Mouse (Mus musculus) heart, adult 2 months (tissue): Measurements from ENCODE around the gene Atxn10. TPM values are rescaled to one million over a fixed set of nuclear protein-coding genes. Genes with fewer than 3 reads are reported as not detected.

Source experiments
- DNase-seq, 2 experiments: peaks; one replicate each; pipeline ENCODE4 v3.0.0; 2021
- H3K27ac ChIP-seq: fragments of 200-600 bp; 2 replicates; pipeline ENCODE4 v1.8.1; 2022
- H3K27me3 ChIP-seq: fragments of 200-500 bp; 2 replicates; pipeline ENCODE4 v1.6.1; 2012; ENCODE audit warnings: mild to moderate bottlenecking, low read length, inconsistent platforms, mixed read lengths; ENCODE audit not compliant: control insufficient read depth, insufficient read depth
- H3K36me3 ChIP-seq: fragments of 200-500 bp; 2 replicates; pipeline ENCODE4 v1.6.1; 2012; ENCODE audit warnings: low read length, inconsistent platforms; ENCODE audit not compliant: control insufficient read depth, insufficient read depth
- H3K4me1 ChIP-seq: fragments of 200-500 bp; 2 replicates; pipeline ENCODE4 v1.6.1; 2011; ENCODE audit warnings: low read length; ENCODE audit not compliant: control insufficient read depth, insufficient read depth
- H3K4me3 ChIP-seq: fragments of 200-600 bp; 2 replicates; pipeline ENCODE4 v1.8.1; 2022
- H3K79me2 ChIP-seq: fragments of 200-500 bp; replicated peaks from 2 replicates; pipeline ENCODE4 v1.6.1; 2012; ENCODE audit warnings: mild to moderate bottlenecking, inconsistent platforms, low read length, moderate library complexity, mixed read lengths; ENCODE audit not compliant: control insufficient read depth, insufficient read depth
- H3K9ac ChIP-seq: fragments of 200-500 bp; 2 replicates; pipeline ENCODE4 v1.6.1; 2012; ENCODE audit warnings: low read depth, mild to moderate bottlenecking, control low read depth, inconsistent platforms, low read length, mixed read lengths
- CTCF ChIP-seq: fragments of 200-600 bp; IDR thresholded peaks from 2 replicates; pipeline ENCODE4 v1.8.1; 2022; ENCODE audit warnings: antibody characterized with exemption, mild to moderate bottlenecking, moderate library complexity
- EP300 ChIP-seq: fragments of 200-500 bp; IDR thresholded peaks from 2 replicates; pipeline ENCODE4 v1.6.1; 2011; ENCODE audit warnings: low read depth, low read length, control low read depth; ENCODE audit not compliant: insufficient read depth
- POLR2A ChIP-seq: fragments of 200-500 bp; IDR thresholded peaks from 2 replicates; pipeline ENCODE4 v1.6.1; 2011; ENCODE audit warnings: mild to moderate bottlenecking, low read depth, low read length, control low read depth; ENCODE audit not compliant: insufficient read depth
- WGBS: fragments of 180-500 bp; shearing (Covaris S2); methylation state at CpG from one replicate; pipeline ENCODE4 v1.1.7; 2018; 5-methylcytosine and 5-hydroxymethylcytosine counted together
- intact Hi-C: fragments of 180-260 bp; cut with DNase I; formaldehyde crosslinking; loops from one replicate; pipeline ENCODE4 v1.15.1; 2025
- polyA plus RNA-seq: library from polyadenylated mRNA; depleted of rRNA; stranded (reverse); fragments of >200 nt; gene quantifications from 2 replicates; pipeline ENCODE4 v1.2.3, GENCODE M21; 2012
- total RNA-seq, 2 experiments: library from RNA; stranded (reverse); gene quantifications; 2 replicates each; pipeline ENCODE4 v1.2.3; 2021

Gene Atxn10
- total and polyA plus RNA-seq, 3 experiments = 52.9 to 82.6 (median 71.7) TPM

DNA sequence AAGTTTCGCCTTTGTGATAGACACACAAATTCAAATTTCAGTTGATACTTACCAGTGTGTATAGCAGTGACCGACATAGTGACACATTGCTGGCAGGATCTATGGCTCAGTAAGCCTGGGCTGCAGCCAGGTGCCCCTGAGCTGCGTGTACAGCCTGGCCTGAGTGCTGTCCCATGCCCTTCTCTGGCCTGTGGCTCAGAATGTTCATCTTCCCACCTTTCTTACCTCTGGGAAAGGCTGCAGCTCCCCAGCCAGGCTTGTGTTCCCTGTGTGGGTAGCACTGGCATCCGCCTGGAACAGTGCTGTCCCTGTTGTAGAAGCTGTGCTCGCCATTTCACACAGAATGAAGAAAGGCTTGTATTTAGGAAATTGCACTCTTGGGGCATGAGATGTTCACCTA lies 72.7 kb downstream of the Atxn10 start:
- 0 out of 2 replicates have a peak, but pooled peaks cover 2% of the 10 kb centered on the region for H3K36me3 ChIP-seq
- no peak overlapping the region for H3K4me3 ChIP-seq
- intact Hi-C loops = no loop called here
- H3K27me3 ChIP-seq = no peaks in the 10 kb centered on the region
- no peak for DNase-seq
- H3K27ac ChIP-seq = no peak overlapping the region
- 74% methylated on average over 5 of the region's 5 CpGs for whole genome bisulfite sequencing
- no peak overlapping the region for H3K9ac ChIP-seq
- peaks cover 4% of the 10 kb centered on the region; the same call in 1 of the 2 replicates for H3K4me1 ChIP-seq
- H3K79me2 ChIP-seq = no peaks in the 10 kb centered on the region
- TF ChIP-seq POLR2A = no peak
- no peak for TF ChIP-seq EP300
- no peak for TF ChIP-seq CTCF

- peaks cover 2% of the 10 kb centered on the region; the same call in 1 of the 2 replicates for H3K36me3 ChIP-seq
- H3K27ac ChIP-seq = no peak overlapping the region
- peaks cover 4% of the 10 kb centered on the region; the same call in 1 of the 2 replicates for H3K4me1 ChIP-seq
- H3K27me3 ChIP-seq = no peaks in the 10 kb centered on the region
- 71% methylated on average over 8 of the region's 8 CpGs for WGBS
- no peak overlapping the region for H3K9ac ChIP-seq
- H3K4me3 ChIP-seq = no peak overlapping the region
- no peaks in the 10 kb centered on the region for H3K79me2 ChIP-seq
- DNase-seq = no peak
- intact Hi-C loops = no loop called here
- TF ChIP-seq POLR2A (no peak), CTCF (no peak), EP300 (no peak)
Observed at GRCm38 (mm10) chr15:85409245-85409783, 73.3 kb downstream of the Atxn10 start.

DNA sequence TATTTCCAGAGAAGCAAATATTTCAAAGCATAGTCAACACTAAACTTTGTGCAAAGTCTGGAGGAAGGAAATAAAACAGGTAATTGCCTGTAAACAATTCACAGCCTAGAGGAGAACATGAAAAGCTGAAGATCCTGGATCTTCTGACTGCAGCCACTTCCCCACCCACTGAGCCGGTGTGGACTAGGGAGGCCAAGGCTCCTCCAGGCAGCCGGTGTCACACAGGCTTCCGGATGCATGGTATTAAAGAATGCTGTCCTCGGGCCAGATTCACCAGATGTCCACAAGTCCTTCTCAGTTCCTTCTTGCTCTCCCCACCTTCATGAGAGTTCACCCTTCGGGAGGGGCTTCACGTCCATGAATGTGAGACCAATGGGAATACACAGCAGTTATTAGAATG lies 73.8 kb downstream of the Atxn10 start:
- WGBS = 69% methylated on average over 6 of the region's 6 CpGs
- no peak for DNase-seq
- H3K79me2 ChIP-seq = no peaks in the 10 kb centered on the region

DNA sequence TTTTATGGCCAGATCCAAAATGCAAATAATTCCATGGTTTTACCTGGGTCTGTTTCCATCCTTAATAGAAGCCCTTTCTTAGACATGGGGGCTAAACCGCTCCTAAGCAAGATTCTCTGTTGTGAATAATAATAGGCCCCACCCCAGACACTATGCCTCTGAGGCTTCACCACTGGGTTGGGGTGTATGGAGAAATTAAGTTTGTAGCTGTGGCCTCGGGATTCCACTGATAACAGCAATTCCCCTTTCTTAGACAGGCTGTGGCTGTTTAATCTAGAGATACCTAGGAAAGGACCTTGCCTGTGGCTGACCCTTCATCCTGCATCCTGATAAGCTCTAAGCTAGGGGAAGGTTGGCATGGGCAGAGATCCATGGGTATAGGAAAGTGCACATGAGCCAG lies 78.6 kb downstream of the Atxn10 start:
- Histone ChIP-seq H3K27me3 (no peaks in the 10 kb centered on the region), H3K4me1 (no peaks in the 10 kb centered on the region; the same call in 1 of the 2 replicates), H3K79me2 (no peaks in the 10 kb centered on the region), H3K4me3 (no peak overlapping the region), H3K27ac (no peak overlapping the region), H3K36me3 (no peaks in the 10 kb centered on the region; the same call in 1 of the 2 replicates), H3K9ac (no peak overlapping the region)
- DNase-seq = no peak
- WGBS = 74% methylated on average over 2 of the region's 2 CpGs
- TF ChIP-seq CTCF (no peak), POLR2A (no peak), EP300 (no peak)
- intact Hi-C loops = no loop called here

More for the DNA sequence above, 73.8 kb downstream of the Atxn10 start:
- no peak for TF ChIP-seq EP300
- no peak for TF ChIP-seq POLR2A
- no peak for TF ChIP-seq CTCF
- H3K4me3 ChIP-seq = no peak overlapping the region
- H3K4me1 ChIP-seq = peaks cover 4% of the 10 kb centered on the region; the same call in 1 of the 2 replicates
- H3K27me3 ChIP-seq = no peaks in the 10 kb centered on the region
- H3K36me3 ChIP-seq = no peaks in the 10 kb centered on the region; the same call in 1 of the 2 replicates
- no peak overlapping the region for H3K27ac ChIP-seq
- H3K9ac ChIP-seq = no peak overlapping the region
- intact Hi-C loops = no loop called here

- intact Hi-C loops = no loop called here
- Histone ChIP-seq H3K27me3 (no peaks in the 10 kb centered on the region), H3K79me2 (no peaks in the 10 kb centered on the region), H3K27ac (no peak overlapping the region), H3K4me1 (no peaks in the 10 kb centered on the region), H3K36me3 (no peaks in the 10 kb centered on the region), H3K4me3 (no peak overlapping the region), H3K9ac (no peak overlapping the region)
- no peak for DNase-seq
- TF ChIP-seq CTCF (no peak), EP300 (no peak), POLR2A (no peak)
- WGBS = 68% methylated on average over 2 of the region's 2 CpGs
Observed at GRCm38 (mm10) chr15:85420686-85421085, 84.6 kb downstream of the Atxn10 start.

- H3K4me3 ChIP-seq = no peak overlapping the region
- H3K9ac ChIP-seq = no peak overlapping the region
- peak overlapping the region; percentile 17; the same call in 1 of the 2 replicates for H3K27ac ChIP-seq
- TF ChIP-seq POLR2A (no peak), EP300 (no peak), CTCF (no peak)
- no peaks in the 10 kb centered on the region for H3K27me3 ChIP-seq
- WGBS = 64% methylated on average over 3 of the region's 3 CpGs
- no peaks in the 10 kb centered on the region for H3K4me1 ChIP-seq
- no peaks in the 10 kb centered on the region for H3K79me2 ChIP-seq
- DNase-seq = peak in 1 of 2 experiments; percentile 19
- H3K36me3 ChIP-seq = no peaks in the 10 kb centered on the region
- intact Hi-C loops = no loop called here
Observed at GRCm38 (mm10) chr15:85424197-85424596, 88.2 kb downstream of the Atxn10 start.
